Mouse (Mus musculus) heart, adult 2 months (tissue): ENCODE measurements around the gene Ina. TPM values are rescaled to one million over a fixed set of nuclear protein-coding genes. Genes with fewer than 3 reads are reported as not detected.

Experiments
- DNase-seq, 2 experiments: peaks; one replicate each; pipeline ENCODE4 v3.0.0; 2021
- H3K27ac ChIP-seq: fragments of 200-600 bp; 2 replicates; pipeline ENCODE4 v1.8.1; 2022
- H3K27me3 ChIP-seq: fragments of 200-500 bp; 2 replicates; pipeline ENCODE4 v1.6.1; 2012; ENCODE audit warnings: mild to moderate bottlenecking, low read length, inconsistent platforms, mixed read lengths; ENCODE audit not compliant: control insufficient read depth, insufficient read depth
- H3K36me3 ChIP-seq: fragments of 200-500 bp; 2 replicates; pipeline ENCODE4 v1.6.1; 2012; ENCODE audit warnings: low read length, inconsistent platforms; ENCODE audit not compliant: control insufficient read depth, insufficient read depth
- H3K4me1 ChIP-seq: fragments of 200-500 bp; 2 replicates; pipeline ENCODE4 v1.6.1; 2011; ENCODE audit warnings: low read length; ENCODE audit not compliant: control insufficient read depth, insufficient read depth
- H3K4me3 ChIP-seq: fragments of 200-600 bp; 2 replicates; pipeline ENCODE4 v1.8.1; 2022
- H3K79me2 ChIP-seq: fragments of 200-500 bp; replicated peaks from 2 replicates; pipeline ENCODE4 v1.6.1; 2012; ENCODE audit warnings: mild to moderate bottlenecking, inconsistent platforms, low read length, moderate library complexity, mixed read lengths; ENCODE audit not compliant: control insufficient read depth, insufficient read depth
- H3K9ac ChIP-seq: fragments of 200-500 bp; 2 replicates; pipeline ENCODE4 v1.6.1; 2012; ENCODE audit warnings: low read depth, mild to moderate bottlenecking, control low read depth, inconsistent platforms, low read length, mixed read lengths
- CTCF ChIP-seq: fragments of 200-600 bp; IDR thresholded peaks from 2 replicates; pipeline ENCODE4 v1.8.1; 2022; ENCODE audit warnings: antibody characterized with exemption, mild to moderate bottlenecking, moderate library complexity
- EP300 ChIP-seq: fragments of 200-500 bp; IDR thresholded peaks from 2 replicates; pipeline ENCODE4 v1.6.1; 2011; ENCODE audit warnings: low read depth, low read length, control low read depth; ENCODE audit not compliant: insufficient read depth
- POLR2A ChIP-seq: fragments of 200-500 bp; IDR thresholded peaks from 2 replicates; pipeline ENCODE4 v1.6.1; 2011; ENCODE audit warnings: mild to moderate bottlenecking, low read depth, low read length, control low read depth; ENCODE audit not compliant: insufficient read depth
- WGBS: fragments of 180-500 bp; shearing (Covaris S2); methylation state at CpG from one replicate; pipeline ENCODE4 v1.1.7; 2018; 5-methylcytosine and 5-hydroxymethylcytosine counted together
- intact Hi-C: fragments of 180-260 bp; cut with DNase I; formaldehyde crosslinking; loops from one replicate; pipeline ENCODE4 v1.15.1; 2025
- polyA plus RNA-seq: library from polyadenylated mRNA; depleted of rRNA; stranded (reverse); fragments of >200 nt; gene quantifications from 2 replicates; pipeline ENCODE4 v1.2.3, GENCODE M21; 2012
- total RNA-seq, 2 experiments: library from RNA; stranded (reverse); gene quantifications; 2 replicates each; pipeline ENCODE4 v1.2.3; 2021

The Ina gene
- total and polyA plus RNA-seq, 3 experiments, result 0.04 to 0.11 TPM; not detected in 1

DNA sequence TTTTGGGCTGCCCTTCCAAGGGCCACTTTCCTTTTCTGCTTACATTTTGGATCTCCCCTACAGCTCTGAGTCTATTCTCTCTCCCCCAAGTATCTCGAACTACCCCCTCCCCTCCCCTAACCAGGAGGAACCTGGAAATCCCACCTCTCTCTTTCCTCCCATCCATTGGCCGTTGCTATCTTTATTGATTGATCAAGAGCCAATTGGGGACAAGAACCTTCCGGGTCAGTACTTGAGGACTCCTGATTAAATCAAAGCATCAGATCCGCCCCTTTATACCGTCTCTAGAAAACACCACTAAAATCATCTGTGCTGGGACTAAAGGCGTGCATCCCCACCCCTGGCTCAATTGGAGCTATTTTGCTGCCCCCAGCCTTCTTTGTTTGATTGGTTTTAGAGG is 33.0 kb upstream of the Ina start:
- H3K27ac ChIP-seq, result no peak overlapping the region
- H3K79me2 ChIP-seq, result no peaks in the 10 kb centered on the region
- 59% methylated on average over 6 of the region's 6 CpGs for WGBS
- H3K4me3 ChIP-seq, result no peak overlapping the region
- TF ChIP-seq POLR2A (no peak), CTCF (no peak), EP300 (no peak)
- intact Hi-C loops, result no loop called here
- peaks cover 8% of the 10 kb centered on the region for H3K4me1 ChIP-seq
- no peaks in the 10 kb centered on the region for H3K36me3 ChIP-seq
- DNase-seq, result no peak
- no peak overlapping the region for H3K9ac ChIP-seq
- no peaks in the 10 kb centered on the region for H3K27me3 ChIP-seq

- WGBS, result 79% methylated on average over 14 of the region's 14 CpGs
- no peak for DNase-seq
- intact Hi-C loops, result no loop called here
- Histone ChIP-seq H3K36me3 (no peaks in the 10 kb centered on the region), H3K27me3 (no peaks in the 10 kb centered on the region), H3K4me1 (peaks cover 8% of the 10 kb centered on the region), H3K27ac (no peak overlapping the region), H3K4me3 (no peak overlapping the region), H3K79me2 (no peaks in the 10 kb centered on the region), H3K9ac (no peak overlapping the region)
- TF ChIP-seq EP300 (no peak), POLR2A (no peak), CTCF (no peak)
These were observed 31.0 kb upstream of the Ina start for GRCm38 (mm10) chr19:46983352-46983965.

GRCm38 (mm10) chr19:46983966-46984380 is 30.5 kb upstream of the Ina start:
- no peaks in the 10 kb centered on the region for H3K27me3 ChIP-seq
- H3K27ac ChIP-seq, result no peak overlapping the region
- WGBS, result 49% methylated on average over 11 of the region's 11 CpGs
- DNase-seq, result no peak
- no peaks in the 10 kb centered on the region for H3K79me2 ChIP-seq
- H3K36me3 ChIP-seq, result no peaks in the 10 kb centered on the region
- intact Hi-C loops, result no loop called here
- no peak overlapping the region for H3K9ac ChIP-seq
- no peak overlapping the region for H3K4me3 ChIP-seq
- H3K4me1 ChIP-seq, result peaks cover 7% of the 10 kb centered on the region
- TF ChIP-seq POLR2A (no peak), CTCF (no peak), EP300 (no peak)

DNA sequence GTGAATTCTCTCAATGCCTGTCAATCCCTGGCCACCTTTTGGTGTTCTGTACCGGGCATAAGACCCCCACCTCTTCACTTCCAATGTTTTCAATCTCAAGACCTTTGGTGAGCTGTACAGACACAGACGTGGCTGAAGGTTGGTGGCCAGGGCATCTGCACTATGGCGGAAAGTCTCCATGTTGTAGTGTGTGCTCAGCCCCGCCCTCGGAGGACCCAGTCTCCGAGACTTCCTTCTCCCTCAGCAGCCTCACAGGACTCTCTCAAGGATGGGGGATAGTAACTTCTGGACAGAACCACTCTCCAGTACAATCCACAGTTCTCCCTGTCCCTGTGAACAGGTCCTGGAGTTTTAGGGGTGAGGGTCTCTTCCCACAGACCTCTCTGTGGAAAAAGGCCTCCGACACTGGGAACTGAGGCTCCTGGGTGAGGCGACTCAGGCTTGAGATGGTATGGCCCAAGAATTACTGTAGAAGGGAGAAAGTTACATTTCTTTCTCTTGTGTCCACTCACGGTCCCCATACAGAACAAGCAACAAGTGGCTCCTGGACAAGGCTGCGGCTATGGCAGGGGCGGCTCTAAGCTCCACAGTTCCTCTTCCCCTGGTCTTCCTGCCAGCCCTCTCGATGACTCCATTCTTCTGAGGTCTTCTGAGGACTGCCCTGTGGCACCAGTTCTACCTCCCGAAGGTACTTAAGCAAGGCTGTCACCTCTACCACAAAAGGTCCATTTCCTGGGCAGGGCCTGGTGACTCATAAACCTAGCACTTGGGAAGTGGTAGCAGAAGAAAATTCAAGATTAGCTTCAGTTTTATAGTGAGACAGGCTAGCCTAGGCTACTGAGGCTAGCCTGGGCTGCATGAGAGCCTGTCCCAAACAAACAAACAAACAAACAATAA is 29.5 kb upstream of the Ina start:
- no peaks in the 10 kb centered on the region for H3K27me3 ChIP-seq
- TF ChIP-seq CTCF (no peak), EP300 (no peak), POLR2A (no peak)
- no peaks in the 10 kb centered on the region for H3K4me1 ChIP-seq
- H3K36me3 ChIP-seq, result no peaks in the 10 kb centered on the region
- intact Hi-C loops, result no loop called here
- H3K9ac ChIP-seq, result no peak overlapping the region
- no peak overlapping the region for H3K27ac ChIP-seq
- 78% methylated on average over 13 of the region's 13 CpGs for WGBS
- no peak for DNase-seq
- H3K79me2 ChIP-seq, result no peaks in the 10 kb centered on the region
- no peak overlapping the region for H3K4me3 ChIP-seq

- H3K79me2 ChIP-seq, result no peaks in the 10 kb centered on the region
- no peak overlapping the region for H3K4me3 ChIP-seq
- WGBS, result 62% methylated on average over 6 of the region's 6 CpGs
- TF ChIP-seq EP300 (no peak), POLR2A (0 out of 2 replicates have a peak, but pooled peaks have one; percentile 30)
- no peak overlapping the region for H3K9ac ChIP-seq
- no peaks in the 10 kb centered on the region for H3K27me3 ChIP-seq
- H3K36me3 ChIP-seq, result no peaks in the 10 kb centered on the region
- no peaks in the 10 kb centered on the region for H3K4me1 ChIP-seq
- DNase-seq, result peak; percentile 30 to 51
- intact Hi-C loops, result no loop called here
- no peak overlapping the region for H3K27ac ChIP-seq
These were observed 26.9 kb upstream of the Ina start for GRCm38 (mm10) chr19:46987646-46988045.
